Mouse (Mus musculus) R1 (cell line): ENCODE measurements around the gene Kcnq1.

Experiments used
- DNase-seq: peaks from one replicate; pipeline ENCODE4 v3.0.0-alpha.2; 2018; ENCODE audit warnings: low read depth, low spot score

The Kcnq1 gene

GRCm38 (mm10) chr7:143273747-143274146 lies 167.6 kb downstream of the Kcnq1 start:
- DNase-seq: no peak

- DNase-seq: no peak
Observed at GRCm38 (mm10) chr7:143275030-143275429, 168.9 kb downstream of the Kcnq1 start.

GRCm38 (mm10) chr7:143283625-143284024 lies 177.5 kb downstream of the Kcnq1 start:
- DNase-seq: no peak

- DNase-seq: no peak
Observed at GRCm38 (mm10) chr7:143284866-143285265, 178.7 kb downstream of the Kcnq1 start.

- no peak for DNase-seq
Observed at GRCm38 (mm10) chr7:143285440-143285839, 179.3 kb downstream of the Kcnq1 start.

- DNase-seq: no peak
Observed at GRCm38 (mm10) chr7:143286532-143287290, 180.5 kb downstream of the Kcnq1 start.

GRCm38 (mm10) chr7:143288135-143288534 lies 182.0 kb downstream of the Kcnq1 start:
- no peak for DNase-seq

- peak; percentile 44 for DNase-seq
Observed at GRCm38 (mm10) chr7:143289082-143289849, 183.1 kb downstream of the Kcnq1 start.

GRCm38 (mm10) chr7:143294690-143295355 lies 188.7 kb downstream of the Kcnq1 start:
- DNase-seq: peak; percentile 11

GRCm38 (mm10) chr7:143295356-143296000 lies 189.3 kb downstream of the Kcnq1 start:
- DNase-seq: peak; percentile 55

GRCm38 (mm10) chr7:143296001-143296379 lies 189.8 kb downstream of the Kcnq1 start:
- DNase-seq: peak; percentile 54

- DNase-seq: peak; percentile 99
Observed at GRCm38 (mm10) chr7:143296384-143296801, 190.2 kb downstream of the Kcnq1 start.

- DNase-seq: no peak
Observed at GRCm38 (mm10) chr7:143300037-143300436, 193.9 kb downstream of the Kcnq1 start.

GRCm38 (mm10) chr7:143300681-143301080 lies 194.5 kb downstream of the Kcnq1 start:
- DNase-seq: no peak

GRCm38 (mm10) chr7:143302156-143302555 lies 196.0 kb downstream of the Kcnq1 start:
- no peak for DNase-seq

GRCm38 (mm10) chr7:143302593-143303238 lies 196.6 kb downstream of the Kcnq1 start:
- no peak for DNase-seq

- no peak for DNase-seq
Observed at GRCm38 (mm10) chr7:143303557-143303956, 197.4 kb downstream of the Kcnq1 start.

GRCm38 (mm10) chr7:143305808-143306207 lies 199.6 kb downstream of the Kcnq1 start:
- DNase-seq: no peak

- DNase-seq: no peak
Observed at GRCm38 (mm10) chr7:143308001-143308400, 201.8 kb downstream of the Kcnq1 start.

- no peak for DNase-seq
Observed at GRCm38 (mm10) chr7:143310311-143310710, 204.1 kb downstream of the Kcnq1 start.

GRCm38 (mm10) chr7:143310847-143311246 lies 204.7 kb downstream of the Kcnq1 start:
- DNase-seq: no peak
